Mouse (Mus musculus): ENCODE results near the gene Sept4. TPM values are rescaled to one million over a fixed set of nuclear protein-coding genes. Genes with fewer than 3 reads are reported as not detected.

Sept4 gene
- polyA plus RNA-seq, 1 experiment = not detected

- Histone ChIP-seq H3K36me3 (replicated peaks; ENCODE audit: low read length) (no peaks in the 10 kb centered on the region), H3K4me3 (replicated peaks) (peak overlapping the region; percentile 35), H3K4me1 (peaks cover 35% of the 10 kb centered on the region), H3K9me3 (no peaks in the 10 kb centered on the region), H3K27me3 (replicated peaks) (peaks cover 48% of the 10 kb centered on the region)
- no peak for TF ChIP-seq FLI1 (IDR thresholded peaks at IDR 0.05; ENCODE audit: low read length)
- TF ChIP-seq GATA1 (IDR thresholded peaks at IDR 0.05; ENCODE audit: borderline replicate concordance, low read length) = no peak
Measured at GRCm38 (mm10) chr11:87584711-87585505, 16.2 kb downstream of the Sept4 start.

GRCm38 (mm10) chr11:87587211-87587874 is 18.6 kb downstream of the Sept4 start:
- H3K4me1 ChIP-seq = peaks cover 45% of the 10 kb centered on the region
- peaks cover 24% of the 10 kb centered on the region for H3K27me3 ChIP-seq (replicated peaks)
- H3K9me3 ChIP-seq = no peaks in the 10 kb centered on the region
- H3K4me3 ChIP-seq (replicated peaks) = no peak overlapping the region
- no peak for TF ChIP-seq GATA1 (IDR thresholded peaks at IDR 0.05; ENCODE audit: borderline replicate concordance, low read length)
- TF ChIP-seq FLI1 (IDR thresholded peaks at IDR 0.05; ENCODE audit: low read length) = no peak
- H3K36me3 ChIP-seq (replicated peaks; ENCODE audit: low read length) = no peaks in the 10 kb centered on the region

- Histone ChIP-seq H3K4me3 (replicated peaks) (peak overlapping the region; percentile 39), H3K36me3 (replicated peaks; ENCODE audit: low read length) (peaks cover 11% of the 10 kb centered on the region), H3K9me3 (no peaks in the 10 kb centered on the region), H3K4me1 (peaks cover 56% of the 10 kb centered on the region), H3K27me3 (replicated peaks) (peaks cover 3% of the 10 kb centered on the region)
- no peak for TF ChIP-seq GATA1 (IDR thresholded peaks at IDR 0.05; ENCODE audit: borderline replicate concordance, low read length)
Measured at GRCm38 (mm10) chr11:87589605-87590004, 20.9 kb downstream of the Sept4 start.

GRCm38 (mm10) chr11:87590841-87591525 is 22.3 kb downstream of the Sept4 start:
- Histone ChIP-seq H3K4me3 (replicated peaks) (peak overlapping the region; percentile 95), H3K4me1 (peaks cover 65% of the 10 kb centered on the region), H3K36me3 (replicated peaks; ENCODE audit: low read length) (peaks cover 21% of the 10 kb centered on the region), H3K9me3 (no peaks in the 10 kb centered on the region), H3K27me3 (replicated peaks) (no peaks in the 10 kb centered on the region)
- TF ChIP-seq FLI1 (IDR thresholded peaks at IDR 0.05; ENCODE audit: low read length) (no peak), GATA1 (IDR thresholded peaks at IDR 0.05; ENCODE audit: borderline replicate concordance, low read length) (no peak)

- Histone ChIP-seq H3K9me3 (no peaks in the 10 kb centered on the region), H3K27me3 (replicated peaks) (no peaks in the 10 kb centered on the region), H3K4me3 (replicated peaks) (peak within 1 kb of the TSS; percentile 95), H3K4me1 (peaks cover 72% of the 10 kb centered on the region), H3K36me3 (replicated peaks; ENCODE audit: low read length) (peaks cover 28% of the 10 kb centered on the region)
- peak; percentile 86 for TF ChIP-seq FLI1 (IDR thresholded peaks at IDR 0.05; ENCODE audit: low read length)
- TF ChIP-seq GATA1 (IDR thresholded peaks at IDR 0.05; ENCODE audit: borderline replicate concordance, low read length) = no peak
Measured at GRCm38 (mm10) chr11:87591526-87592353, 23.0 kb downstream of the Sept4 start, which contains the start of gene Mtmr4. Mtmr4 (plus strand) TSS chr11:87592162.

- H3K4me3 ChIP-seq (replicated peaks) = peak overlapping the region; percentile 95
- H3K4me1 ChIP-seq = peaks cover 78% of the 10 kb centered on the region
- H3K36me3 ChIP-seq (replicated peaks; ENCODE audit: low read length) = peaks cover 34% of the 10 kb centered on the region
- H3K9me3 ChIP-seq = no peaks in the 10 kb centered on the region
- H3K27me3 ChIP-seq (replicated peaks) = no peaks in the 10 kb centered on the region
- TF ChIP-seq FLI1 (IDR thresholded peaks at IDR 0.05; ENCODE audit: low read length) (no peak), GATA1 (IDR thresholded peaks at IDR 0.05; ENCODE audit: borderline replicate concordance, low read length) (no peak)
Measured at GRCm38 (mm10) chr11:87592354-87592695, 23.6 kb downstream of the Sept4 start.

GRCm38 (mm10) chr11:87592713-87593598 is 24.3 kb downstream of the Sept4 start:
- no peak for TF ChIP-seq FLI1 (IDR thresholded peaks at IDR 0.05; ENCODE audit: low read length)
- H3K36me3 ChIP-seq (replicated peaks; ENCODE audit: low read length) = peaks cover 40% of the 10 kb centered on the region
- peak overlapping the region; percentile 95 for H3K4me3 ChIP-seq (replicated peaks)
- H3K27me3 ChIP-seq (replicated peaks) = no peaks in the 10 kb centered on the region
- peaks cover 81% of the 10 kb centered on the region for H3K4me1 ChIP-seq
- H3K9me3 ChIP-seq = no peaks in the 10 kb centered on the region

- H3K36me3 ChIP-seq (replicated peaks; ENCODE audit: low read length) = peaks cover 64% of the 10 kb centered on the region
- TF ChIP-seq FLI1 (IDR thresholded peaks at IDR 0.05; ENCODE audit: low read length) (no peak), GATA1 (IDR thresholded peaks at IDR 0.05; ENCODE audit: borderline replicate concordance, low read length) (no peak)
- H3K4me3 ChIP-seq (replicated peaks) = peak overlapping the region; percentile 92
- H3K4me1 ChIP-seq = peaks cover 72% of the 10 kb centered on the region
- H3K27me3 ChIP-seq (replicated peaks) = no peaks in the 10 kb centered on the region
- H3K9me3 ChIP-seq = no peaks in the 10 kb centered on the region
Measured at GRCm38 (mm10) chr11:87595327-87595841, 26.7 kb downstream of the Sept4 start.

Measured in megakaryocyte, embryonic 14.5 days (primary cell).